Mouse (Mus musculus) spleen, adult 2 months (tissue): ENCODE results near the gene Erc2. TPM values are rescaled to one million over a fixed set of nuclear protein-coding genes. Genes with fewer than 3 reads are reported as not detected.

Source experiments
- DNase-seq, 2 experiments: peaks; one replicate each; pipeline versions ENCODE4 v3.0.0 to v3.0.0-alpha.2; 2012 to 2021; ENCODE audit warnings: low spot score in 2 of 2, low read depth in 1 of 2
- H3K27ac ChIP-seq: fragments of 200-500 bp; 2 replicates; pipeline ENCODE4 v1.5.1; 2012; ENCODE audit warnings: low read length, inconsistent platforms; ENCODE audit not compliant: insufficient read depth
- H3K27me3 ChIP-seq: fragments of 200-500 bp; 2 replicates; pipeline ENCODE4 v1.6.1; 2012; ENCODE audit warnings: mild to moderate bottlenecking, moderate library complexity, low read length, inconsistent platforms; ENCODE audit not compliant: control insufficient read depth, insufficient read depth
- H3K36me3 ChIP-seq: fragments of 200-500 bp; 2 replicates; pipeline ENCODE4 v1.6.1; 2012; ENCODE audit warnings: mild to moderate bottlenecking, low read length, inconsistent platforms; ENCODE audit not compliant: control insufficient read depth, insufficient read depth
- H3K4me1 ChIP-seq: fragments of 200-500 bp; 2 replicates; pipeline ENCODE4 v1.6.1; 2011; ENCODE audit warnings: inconsistent platforms; ENCODE audit not compliant: control insufficient read depth, insufficient read depth, insufficient read length
- H3K4me3 ChIP-seq: fragments of 200-500 bp; 2 replicates; pipeline ENCODE4 v1.5.1; 2011; ENCODE audit warnings: mild to moderate bottlenecking, inconsistent platforms; ENCODE audit not compliant: insufficient read depth, insufficient read length; ENCODE audit errors: extremely low read depth
- CTCF ChIP-seq: fragments of 200-500 bp; IDR thresholded peaks from 2 replicates; pipeline ENCODE4 v1.5.1; 2011; ENCODE audit warnings: mild to moderate bottlenecking, inconsistent platforms; ENCODE audit not compliant: insufficient read depth, insufficient read length, insufficient replicate concordance; ENCODE audit errors: extremely low read depth
- POLR2A ChIP-seq: fragments of 200-500 bp; IDR thresholded peaks from 2 replicates; pipeline ENCODE4 v1.6.1; 2011; ENCODE audit warnings: low read depth, low read length, inconsistent platforms
- WGBS: fragments of 180-500 bp; shearing (Covaris S2); methylation state at CpG from one replicate; pipeline ENCODE4 v1.1.7; 2018; 5-methylcytosine and 5-hydroxymethylcytosine counted together
- polyA plus RNA-seq: library from polyadenylated mRNA; depleted of rRNA; stranded (reverse); fragments of >200 nt; gene quantifications from 2 replicates; pipeline ENCODE4 v1.2.3, GENCODE M21; 2012

The Erc2 gene
- polyA plus RNA-seq, 1 experiment, result 0.11 TPM

DNA sequence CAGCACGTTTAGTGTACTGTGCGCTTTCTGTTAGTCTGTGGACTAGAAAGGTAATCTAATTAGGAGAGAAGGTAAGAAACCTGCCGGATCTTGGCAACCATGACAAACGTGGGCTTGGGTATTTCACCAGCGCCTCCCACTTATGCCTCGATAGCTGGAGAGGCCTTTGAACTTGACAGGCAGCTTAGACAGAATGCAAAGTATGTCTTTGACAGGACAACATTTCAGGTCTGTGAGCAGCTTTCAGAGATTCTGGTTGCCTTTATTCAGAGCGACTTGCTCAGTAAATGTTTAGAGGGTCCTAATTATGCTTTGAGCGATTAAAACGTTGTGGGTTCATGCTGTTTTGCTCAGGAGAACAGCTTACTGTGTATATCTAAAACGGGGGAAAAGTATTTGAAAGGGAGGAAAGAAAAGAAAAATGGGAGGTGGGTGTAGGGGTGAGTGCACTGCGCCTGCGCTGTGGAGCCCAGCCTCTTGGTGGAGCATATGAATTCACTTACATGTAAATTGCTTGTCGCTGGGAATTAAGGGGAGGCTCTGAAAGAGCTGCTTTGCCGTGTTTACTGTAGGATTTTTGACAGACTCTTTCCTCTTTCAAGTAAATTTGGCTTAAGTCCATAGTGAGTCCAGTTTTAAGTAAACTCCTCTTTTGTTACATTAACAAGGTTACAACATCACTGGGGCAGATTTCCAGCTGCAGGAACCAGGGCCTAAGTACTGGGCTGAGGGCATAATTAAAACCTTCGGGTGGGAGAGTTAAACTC lies 542.6 kb downstream of the Erc2 start:
- H3K4me3 ChIP-seq, result no peak overlapping the region
- DNase-seq, result no peak
- H3K27ac ChIP-seq, result no peak overlapping the region
- TF ChIP-seq CTCF (no peak), POLR2A (no peak)
- 73% methylated on average over 15 of the region's 15 CpGs for whole genome bisulfite sequencing
- no peaks in the 10 kb centered on the region for H3K4me1 ChIP-seq
- no peaks in the 10 kb centered on the region for H3K36me3 ChIP-seq
- H3K27me3 ChIP-seq, result no peaks in the 10 kb centered on the region

DNA sequence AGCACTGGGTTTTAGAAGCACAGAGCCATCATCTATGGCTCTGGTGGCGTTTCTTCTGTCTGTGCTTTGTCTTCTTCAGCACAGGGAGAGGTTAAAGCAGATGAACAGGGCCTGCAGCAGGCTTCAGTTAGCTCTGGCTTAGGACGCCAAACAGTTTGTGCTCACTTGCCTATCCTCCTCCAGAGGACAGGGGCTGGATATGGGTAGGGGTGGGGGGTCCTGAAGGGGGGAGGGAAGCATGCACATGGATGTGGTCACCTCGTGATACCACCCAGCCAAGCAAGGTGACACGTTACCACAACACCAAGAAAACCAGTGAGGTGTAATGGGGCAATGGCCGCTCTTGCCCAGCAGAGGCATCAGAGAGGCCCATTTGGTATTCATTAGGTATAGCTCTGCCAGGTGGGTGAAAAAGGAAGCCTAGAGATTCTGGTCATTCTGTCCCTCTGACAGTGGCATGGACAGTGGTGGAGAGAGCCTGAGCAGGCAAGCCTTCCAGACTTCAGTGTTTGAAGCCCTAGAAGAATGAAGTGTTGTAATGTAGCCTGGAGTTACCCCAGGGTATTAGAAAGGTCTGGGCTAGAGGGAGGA lies 543.5 kb downstream of the Erc2 start:
- WGBS, result 69% methylated on average over 5 of the region's 5 CpGs
- TF ChIP-seq CTCF (no peak), POLR2A (no peak)
- no peak for DNase-seq
- H3K27ac ChIP-seq, result no peak overlapping the region
- no peaks in the 10 kb centered on the region for H3K36me3 ChIP-seq
- H3K4me3 ChIP-seq, result no peak overlapping the region
- H3K4me1 ChIP-seq, result no peaks in the 10 kb centered on the region
- no peaks in the 10 kb centered on the region for H3K27me3 ChIP-seq

DNA sequence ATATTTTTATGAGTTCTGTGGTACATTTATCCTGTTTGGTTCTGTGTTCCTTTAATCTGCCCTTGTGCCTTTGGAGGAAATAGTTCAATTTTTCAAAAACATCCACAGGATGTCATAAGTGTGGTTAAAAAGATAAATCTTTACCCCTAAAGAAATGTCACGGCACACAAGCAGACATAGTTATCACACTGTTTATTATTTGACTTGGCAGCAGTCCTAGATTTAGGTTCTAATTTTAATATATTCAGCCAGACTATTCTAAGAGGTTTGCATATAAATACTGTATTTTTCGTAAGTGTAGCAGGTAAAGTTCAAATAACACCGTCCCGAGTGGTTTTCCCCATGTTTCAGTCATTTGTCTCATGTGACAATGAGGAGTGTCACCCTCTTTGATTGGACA lies 548.5 kb downstream of the Erc2 start:
- 70% methylated on average over 4 of the region's 4 CpGs for WGBS
- Histone ChIP-seq H3K27ac (no peak overlapping the region), H3K4me1 (no peaks in the 10 kb centered on the region), H3K27me3 (no peaks in the 10 kb centered on the region), H3K4me3 (no peak overlapping the region), H3K36me3 (no peaks in the 10 kb centered on the region)
- TF ChIP-seq POLR2A (no peak), CTCF (no peak)
- no peak for DNase-seq

DNA sequence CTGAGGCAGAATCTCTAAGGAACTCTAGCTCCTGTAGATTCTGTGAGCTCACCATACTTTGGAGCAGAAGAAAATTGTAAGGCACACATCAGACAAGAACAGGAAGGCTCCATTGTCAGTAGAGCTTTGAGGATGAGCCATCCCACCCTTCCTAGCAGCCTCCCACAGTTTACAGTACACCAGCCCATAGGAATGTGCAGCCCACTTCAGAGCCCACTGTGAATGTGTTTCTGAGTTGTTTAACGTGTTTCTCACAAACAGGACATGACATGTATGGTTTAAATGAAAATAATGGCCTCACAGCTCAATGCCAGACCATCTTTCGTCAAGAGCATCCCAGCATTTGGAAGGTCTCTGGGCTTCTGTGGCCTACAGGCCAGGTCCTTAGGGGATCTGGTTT lies 549.1 kb downstream of the Erc2 start:
- no peaks in the 10 kb centered on the region for H3K4me1 ChIP-seq
- WGBS, result 69% methylated on average over 2 of the region's 2 CpGs

DNA sequence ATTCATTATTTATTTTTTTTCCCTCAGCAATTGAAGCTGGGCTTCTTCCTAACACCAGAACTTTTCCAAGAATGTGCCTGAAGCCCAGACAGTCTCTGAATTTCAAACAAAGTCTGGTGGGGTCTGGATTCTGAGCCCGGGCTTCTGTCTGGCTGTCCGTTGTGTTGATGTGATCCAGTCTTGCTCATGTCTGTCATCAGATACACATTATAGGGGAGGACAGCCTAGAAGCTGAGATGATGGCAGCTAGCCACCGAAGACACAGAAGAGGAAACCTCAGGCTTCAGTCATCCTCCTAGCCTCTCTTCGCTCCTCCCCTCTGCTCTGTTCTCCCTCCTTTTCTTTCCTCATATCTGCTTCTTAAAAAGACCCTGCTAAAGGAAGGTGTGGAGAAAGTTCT lies 551.5 kb downstream of the Erc2 start:
- WGBS, result 91% methylated on average over 4 of the region's 4 CpGs
- TF ChIP-seq CTCF, result no peak
- no peaks in the 10 kb centered on the region for H3K27me3 ChIP-seq
- H3K4me3 ChIP-seq, result no peak overlapping the region
- H3K36me3 ChIP-seq, result no peaks in the 10 kb centered on the region
- no peaks in the 10 kb centered on the region for H3K4me1 ChIP-seq
- DNase-seq, result no peak
- no peak overlapping the region for H3K27ac ChIP-seq

More for the DNA sequence above, 549.1 kb downstream of the Erc2 start:
- no peak overlapping the region for H3K27ac ChIP-seq
- DNase-seq, result no peak
- no peaks in the 10 kb centered on the region for H3K36me3 ChIP-seq
- H3K27me3 ChIP-seq, result no peaks in the 10 kb centered on the region
- TF ChIP-seq POLR2A (no peak), CTCF (no peak)
- H3K4me3 ChIP-seq, result no peak overlapping the region

DNA sequence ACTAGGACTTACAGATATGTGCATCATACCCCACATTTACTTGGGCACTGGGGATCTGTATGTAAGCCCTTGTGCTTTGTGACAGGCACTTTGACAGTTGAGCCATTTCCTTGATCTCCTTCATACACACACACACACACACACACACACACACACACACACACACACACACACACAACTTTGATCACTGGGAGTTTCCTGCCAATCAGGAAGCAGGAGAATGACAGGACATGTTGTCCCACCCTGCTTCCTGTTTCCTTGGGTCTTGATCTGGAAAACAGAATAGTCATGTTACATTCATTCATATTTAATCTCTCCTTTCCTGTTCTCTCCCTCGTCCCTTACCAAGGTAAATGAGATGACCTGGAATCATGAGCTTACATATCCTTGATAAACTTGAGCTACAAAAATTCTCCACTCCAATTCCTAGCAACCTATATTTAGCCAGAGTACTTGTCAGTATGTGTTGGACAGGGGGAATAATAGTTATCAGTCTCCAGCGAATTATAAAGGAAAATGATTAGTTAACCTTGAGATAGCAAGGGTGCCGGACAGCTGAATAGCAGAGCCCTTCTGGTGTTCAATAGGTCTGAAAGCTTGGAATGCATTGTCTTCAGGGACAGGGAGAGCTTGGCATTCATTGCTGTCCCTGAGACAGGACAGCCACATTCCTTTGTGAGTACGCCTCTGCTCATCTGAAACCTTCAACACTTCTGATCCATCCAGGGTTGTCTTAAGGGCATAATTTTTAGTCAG lies 559.0 kb downstream of the Erc2 start:
- DNase-seq, result no peak
- no peak for TF ChIP-seq CTCF
- no peak for TF ChIP-seq POLR2A
- H3K4me3 ChIP-seq, result no peak overlapping the region; the same call in 1 of the 2 replicates
- no peaks in the 10 kb centered on the region for H3K36me3 ChIP-seq
- H3K4me1 ChIP-seq, result no peaks in the 10 kb centered on the region
- H3K27ac ChIP-seq, result no peak overlapping the region
- H3K27me3 ChIP-seq, result no peaks in the 10 kb centered on the region
- WGBS, result 70% methylated on average over 4 of the region's 4 CpGs
